Mouse (Mus musculus) heart, adult 2 months (tissue): Measurements from ENCODE around the gene Hs1bp3.

Experiments used
- CTCF ChIP-seq: fragments of 200-600 bp; IDR thresholded peaks from 2 replicates; pipeline ENCODE4 v1.8.1; 2022; ENCODE audit warnings: antibody characterized with exemption, mild to moderate bottlenecking, moderate library complexity
- POLR2A ChIP-seq: fragments of 200-500 bp; IDR thresholded peaks from 2 replicates; pipeline ENCODE4 v1.6.1; 2011; ENCODE audit warnings: mild to moderate bottlenecking, low read depth, low read length, control low read depth; ENCODE audit not compliant: insufficient read depth

- TF ChIP-seq CTCF: no peak
- no peak for TF ChIP-seq POLR2A
These were observed 58.7 kb downstream of the Hs1bp3 start for GRCm38 (mm10) chr12:8371746-8372510.
